Mouse (Mus musculus): Measurements from ENCODE around the gene Zzef1. TPM values are rescaled to one million over a fixed set of nuclear protein-coding genes. Genes with fewer than 3 reads are reported as not detected.
"Not testable (repeated sequence)": the region's sequence is repeated elsewhere in the genome, so short reads cannot be mapped to it uniquely, and the experiment has no call there.

Gene Zzef1
- total RNA-seq (2021) = 10 to 100 TPM; 21.3 to 22.9 TPM

- peak; percentile 90 to 91 for DNase-seq
- intact Hi-C loops (cut with DNase I) = loop anchor here (5.0 to 10.0 kb wide), 2 partner anchors 188 to 591 kb away; partner anchors contain the start of genes 4933427D14Rik, Gm43951, Txndc17 and Ube2g1
Observed at GRCm38 (mm10) chr11:72795455-72796295, at the start of gene Zzef1, which contains the start of gene Cyb5d2. Gene Zzef1 (plus strand): TSS chr11:72796226. Gene Cyb5d2 (minus strand): TSS chr11:72796142.

- intact Hi-C loops (cut with DNase I) = no loop called here
- no peak for DNase-seq
Observed at GRCm38 (mm10) chr11:72751956-72752355, 44.1 kb upstream of the Zzef1 start.

GRCm38 (mm10) chr11:72758316-72758715 lies 37.7 kb upstream of the Zzef1 start:
- intact Hi-C loops (cut with DNase I) = no loop called here
- DNase-seq = no peak

GRCm38 (mm10) chr11:72759581-72759980 lies 36.4 kb upstream of the Zzef1 start:
- DNase-seq = no peak
- intact Hi-C loops (cut with DNase I) = no loop called here

- intact Hi-C loops (cut with DNase I) = no loop called here
- no peak for DNase-seq
Observed at GRCm38 (mm10) chr11:72760781-72761180, 35.2 kb upstream of the Zzef1 start.

- DNase-seq = no peak
- intact Hi-C loops (cut with DNase I) = no loop called here
Observed at GRCm38 (mm10) chr11:72764270-72764669, 31.8 kb upstream of the Zzef1 start.

GRCm38 (mm10) chr11:72767716-72768115 lies 28.3 kb upstream of the Zzef1 start:
- intact Hi-C loops (cut with DNase I) = no loop called here
- no peak for DNase-seq

GRCm38 (mm10) chr11:72769061-72769460 lies 27.0 kb upstream of the Zzef1 start:
- intact Hi-C loops (cut with DNase I) = no loop called here
- DNase-seq = no peak

- no peak for DNase-seq
Observed at GRCm38 (mm10) chr11:72770324-72770723, 25.7 kb upstream of the Zzef1 start.

GRCm38 (mm10) chr11:72770816-72771215 lies 25.2 kb upstream of the Zzef1 start:
- intact Hi-C loops (cut with DNase I) = no loop called here

More at GRCm38 (mm10) chr11:72770324-72770723, 25.7 kb upstream of the Zzef1 start:
- intact Hi-C loops (cut with DNase I) = no loop called here

GRCm38 (mm10) chr11:72771461-72771860 lies 24.6 kb upstream of the Zzef1 start:
- intact Hi-C loops (cut with DNase I) = no loop called here
- DNase-seq = no peak

More at GRCm38 (mm10) chr11:72770816-72771215, 25.2 kb upstream of the Zzef1 start:
- no peak for DNase-seq

- intact Hi-C loops (cut with DNase I) = not testable (repeated sequence)
Observed at GRCm38 (mm10) chr11:72772611-72773010, 23.4 kb upstream of the Zzef1 start.

GRCm38 (mm10) chr11:72778957-72779356 lies 17.1 kb upstream of the Zzef1 start:
- intact Hi-C loops (cut with DNase I) = no loop called here
- no peak for DNase-seq

More at GRCm38 (mm10) chr11:72772611-72773010, 23.4 kb upstream of the Zzef1 start:
- not testable (repeated sequence) for DNase-seq

- intact Hi-C loops (cut with DNase I) = no loop called here
- no peak for DNase-seq
Observed at GRCm38 (mm10) chr11:72782103-72782502, 13.9 kb upstream of the Zzef1 start.

GRCm38 (mm10) chr11:72782503-72782902 lies 13.5 kb upstream of the Zzef1 start:
- intact Hi-C loops (cut with DNase I) = no loop called here
- no peak for DNase-seq

- no peak for DNase-seq
- intact Hi-C loops (cut with DNase I) = loop anchor here (10.0 kb wide), 1 partner anchor 587 kb away; the partner anchor contains the start of genes 4933427D14Rik, Gm43951 and Txndc17
Observed at GRCm38 (mm10) chr11:72792033-72792432, 4.0 kb upstream of the Zzef1 start.

GRCm38 (mm10) chr11:72795149-72795454 lies 924 bp upstream of the Zzef1 start:
- intact Hi-C loops (cut with DNase I) = loop anchor here (5.0 to 10.0 kb wide), 2 partner anchors 188 to 590 kb away; partner anchors contain the start of genes 4933427D14Rik, Gm43951, Txndc17 and Ube2g1

GRCm38 (mm10) chr11:72796296-72796687 lies 266 bp downstream of the Zzef1 start:
- intact Hi-C loops (cut with DNase I) = loop anchor here (5.0 to 10.0 kb wide), 2 partner anchors 189 to 591 kb away; partner anchors contain the start of genes 4933427D14Rik, Gm43951, Txndc17 and Ube2g1
- no peak for DNase-seq

More at GRCm38 (mm10) chr11:72795149-72795454, 924 bp upstream of the Zzef1 start:
- DNase-seq = no peak

- no peak for DNase-seq
- intact Hi-C loops (cut with DNase I) = loop anchor here (5.0 to 10.0 kb wide), 2 partner anchors 190 to 592 kb away; partner anchors contain the start of genes 4933427D14Rik, Gm43951, Txndc17 and Ube2g1
Observed at GRCm38 (mm10) chr11:72796773-72797338, 830 bp downstream of the Zzef1 start.

GRCm38 (mm10) chr11:72798112-72798511 lies 2.1 kb downstream of the Zzef1 start:
- intact Hi-C loops (cut with DNase I) = loop anchor here (5.0 to 10.0 kb wide), 2 partner anchors 191 to 593 kb away; partner anchors contain the start of genes 4933427D14Rik, Gm43951, Txndc17 and Ube2g1
- no peak for DNase-seq

GRCm38 (mm10) chr11:72801182-72801581 lies 5.2 kb downstream of the Zzef1 start:
- DNase-seq = no peak

More at GRCm38 (mm10) chr11:72801182-72801581, 5.2 kb downstream of the Zzef1 start:
- intact Hi-C loops (cut with DNase I) = no loop called here
